8 mouse cellular contexts compared by ENCODE assay signal in the genomic region with DNA sequence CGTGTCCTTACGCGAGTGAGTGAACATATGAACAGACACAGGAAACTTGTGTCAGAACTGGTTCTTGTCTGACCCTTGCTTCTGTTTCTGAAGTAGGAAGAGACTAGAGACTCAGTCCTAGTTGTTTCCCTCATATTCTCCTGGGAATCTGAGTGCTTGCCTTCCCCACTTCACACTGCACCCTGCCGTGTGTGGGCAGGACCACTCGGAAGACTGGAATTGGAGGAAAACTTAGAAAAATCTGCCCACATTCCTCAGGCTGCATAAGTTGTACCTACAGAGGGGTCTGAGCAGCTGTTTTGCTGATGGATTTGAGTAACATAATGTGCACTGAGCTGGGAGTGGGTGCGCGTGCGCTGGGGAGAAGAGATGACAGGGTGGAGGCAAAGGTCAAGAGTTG.
"Had no signal": no experiment of that assay in that cellular context is flagged by ENCODE, and none has a peak within 500 bp of the region (broad histone marks: within the 10 kb centered on the region; RNA-seq: fewer than 3 reads in every experiment).

No protein-coding gene starts in this region.

- H3K27me3 ChIP-seq: limb, embryonic 13.5 days; liver, embryonic 13.5 days; lung, embryonic 15.5 days; neural tube, embryonic 12.5 days; neural tube, embryonic 15.5 days; stomach, embryonic 15.5 days had no signal

- H3K4me1 ChIP-seq: liver, embryonic 13.5 days; lung, embryonic 15.5 days; stomach, embryonic 15.5 days had no signal

- H3K9ac ChIP-seq: limb, embryonic 13.5 days; liver, embryonic 13.5 days; lung, embryonic 15.5 days; neural tube, embryonic 12.5 days; neural tube, embryonic 15.5 days; stomach, embryonic 15.5 days had no signal

- H3K4me3 ChIP-seq: limb, embryonic 10.5 days; limb, embryonic 13.5 days; liver, embryonic 13.5 days; lung, embryonic 15.5 days; neural tube, embryonic 12.5 days; neural tube, embryonic 15.5 days; stomach, embryonic 15.5 days had no signal

- ATAC-seq: intestine, embryonic 16.5 days had no signal

- H3K9me3 ChIP-seq: limb, embryonic 10.5 days; limb, embryonic 13.5 days; liver, embryonic 13.5 days; lung, embryonic 15.5 days; neural tube, embryonic 12.5 days; neural tube, embryonic 15.5 days; stomach, embryonic 15.5 days had no signal

- H3K4me2 ChIP-seq: limb, embryonic 13.5 days; liver, embryonic 13.5 days; lung, embryonic 15.5 days; neural tube, embryonic 12.5 days; neural tube, embryonic 15.5 days; stomach, embryonic 15.5 days had no signal

- H3K36me3 ChIP-seq: limb, embryonic 10.5 days; limb, embryonic 13.5 days; liver, embryonic 13.5 days; lung, embryonic 15.5 days; neural tube, embryonic 12.5 days; neural tube, embryonic 15.5 days; stomach, embryonic 15.5 days had no signal

- H3K27ac ChIP-seq: limb, embryonic 10.5 days; limb, embryonic 13.5 days; liver, embryonic 13.5 days; lung, embryonic 15.5 days; neural tube, embryonic 12.5 days; neural tube, embryonic 15.5 days; stomach, embryonic 15.5 days had no signal
